Mouse (Mus musculus) intestine, embryonic 16.5 days (tissue): ENCODE measurements around the gene Hist1h1d. TPM values are rescaled to one million over a fixed set of nuclear protein-coding genes. Genes with fewer than 3 reads are reported as not detected.
"Not testable (repeated sequence)": the region's sequence is repeated elsewhere in the genome, so short reads cannot be mapped to it uniquely, and the experiment has no call there.

ENCODE experiments used
- ATAC-seq: fragments of 200-750 bp; cut with Nextera tagmentation; 2 replicates; pipeline ENCODE4 v1.8.0; 2017; ENCODE audit warnings: moderate TSS enrichment, moderate library complexity
- H3K27ac ChIP-seq: fragments of 300-500 bp; sonication (generic); 2 replicates; pipeline ENCODE4 v1.5.1; 2014; ENCODE audit warnings: mild to moderate bottlenecking, low read length
- H3K27me3 ChIP-seq: fragments of 300-500 bp; sonication (generic); replicated peaks from 2 replicates; pipeline ENCODE4 v1.6.1; 2014; ENCODE audit warnings: low read length, control low read depth, mixed read lengths; ENCODE audit not compliant: control insufficient read depth, insufficient read depth
- H3K36me3 ChIP-seq: fragments of 300-500 bp; sonication (generic); 2 replicates; pipeline ENCODE4 v1.6.1; 2014; ENCODE audit warnings: low read length, control low read depth; ENCODE audit not compliant: control insufficient read depth, insufficient read depth
- H3K4me1 ChIP-seq: fragments of 300-500 bp; sonication (generic); 2 replicates; pipeline ENCODE4 v1.6.1; 2014; ENCODE audit warnings: low read length, control low read depth, mixed read lengths; ENCODE audit not compliant: control insufficient read depth, insufficient read depth
- H3K4me2 ChIP-seq: fragments of 300-500 bp; sonication (generic); 2 replicates; pipeline ENCODE4 v1.6.1; 2014; ENCODE audit warnings: low read depth, low read length, control low read depth
- H3K4me3 ChIP-seq: fragments of 300-500 bp; sonication (generic); 2 replicates; pipeline ENCODE4 v1.5.1; 2014; ENCODE audit warnings: mild to moderate bottlenecking, low read length
- H3K9ac ChIP-seq: fragments of 300-500 bp; sonication (generic); 2 replicates; pipeline ENCODE4 v1.6.1; 2014; ENCODE audit warnings: low read depth, low read length
- H3K9me3 ChIP-seq: fragments of 300-500 bp; sonication (generic); 2 replicates; pipeline ENCODE4 v1.6.1; 2016; ENCODE audit warnings: low read length, control low read depth; ENCODE audit not compliant: control insufficient read depth
- WGBS: fragments of 180-500 bp; shearing (Covaris S2); extraction: QIAGEN DNeasy Blood & Tissue Kit; methylation state at CpG from one replicate; pipeline ENCODE4 v1.1.7; 2014; 5-methylcytosine and 5-hydroxymethylcytosine counted together
- polyA plus RNA-seq: library from polyadenylated mRNA; unstranded; fragments of >200 nt; fragmentation: Nextera tagmentation; extraction: Ambion mirVana; gene quantifications from 2 replicates; pipeline ENCODE4 v1.2.1, GENCODE M21; 2015

The Hist1h1d gene
- polyA plus RNA-seq, 1 experiment from 2014 or later: 0.42 TPM

DNA sequence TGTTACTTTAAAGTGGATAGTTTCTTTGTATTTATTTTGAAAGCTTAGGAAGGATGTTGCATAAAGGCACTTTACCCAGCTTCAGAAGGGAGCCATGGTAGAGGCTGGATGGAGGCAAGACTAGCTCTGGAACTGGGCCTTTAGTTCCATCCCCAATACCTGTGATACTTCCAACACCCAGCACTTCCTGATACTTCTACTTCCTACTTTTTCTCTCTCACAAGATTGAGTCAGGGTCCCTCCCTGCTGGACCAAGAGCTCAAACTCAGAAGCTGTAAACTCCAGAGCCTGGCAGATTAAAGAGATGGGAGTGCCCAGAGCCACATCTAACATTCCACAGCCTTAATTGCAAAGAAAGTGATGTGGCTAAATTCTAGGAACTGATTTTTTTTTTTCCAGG, 31.3 kb downstream of the Hist1h1d start:
- ATAC-seq: no peak
- no peaks in the 10 kb centered on the region for H3K27me3 ChIP-seq
- H3K4me1 ChIP-seq: peaks cover 18% of the 10 kb centered on the region
- H3K4me3 ChIP-seq: peak overlapping the region; percentile 46; the same call in 1 of the 2 replicates
- no peaks in the 10 kb centered on the region for H3K36me3 ChIP-seq
- H3K4me2 ChIP-seq: peak overlapping the region; percentile 66
- H3K9me3 ChIP-seq: no peaks in the 10 kb centered on the region
- H3K27ac ChIP-seq: peak overlapping the region; percentile 96
- H3K9ac ChIP-seq: 0 out of 2 replicates have a peak overlapping the region, but pooled peaks have one; percentile 22

DNA sequence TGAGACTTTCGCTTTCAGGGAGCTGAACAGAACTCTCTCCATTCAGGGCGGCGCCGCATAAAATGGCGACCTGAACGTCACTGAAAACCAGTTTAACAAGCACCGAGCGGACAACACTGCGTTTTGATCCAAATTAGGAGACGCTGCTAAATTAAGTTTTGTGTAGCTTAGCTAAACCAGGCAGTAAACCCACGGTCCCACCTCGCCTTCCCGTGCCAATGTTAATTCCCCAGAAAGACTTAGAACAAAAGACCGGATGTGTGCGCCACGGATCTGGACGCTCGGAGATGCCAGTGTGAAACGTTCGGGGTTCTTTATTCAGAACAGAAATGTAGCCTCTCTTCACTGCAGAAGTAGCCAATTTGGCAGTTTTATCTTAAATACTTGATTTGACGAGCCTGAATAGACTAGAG, 32.0 kb downstream of the Hist1h1d start:
- under 1% methylated on average over 21 of the region's 21 CpGs for WGBS
- Histone ChIP-seq H3K4me2 (peak overlapping the region; percentile 66), H3K4me3 (peak overlapping the region; percentile 46), H3K27me3 (no peaks in the 10 kb centered on the region), H3K4me1 (peaks cover 18% of the 10 kb centered on the region), H3K27ac (peak overlapping the region; percentile 96), H3K9me3 (no peaks in the 10 kb centered on the region), H3K9ac (peak overlapping the region; percentile 68), H3K36me3 (no peaks in the 10 kb centered on the region)
- 0 out of 2 replicates have a peak, but pooled peaks have one; percentile 4 for ATAC-seq

GRCm38 (mm10) chr13:23585442-23586098, 32.5 kb downstream of the Hist1h1d start:
- not testable (repeated sequence) for H3K27me3 ChIP-seq, H3K36me3 ChIP-seq, H3K9me3 ChIP-seq
- under 1% methylated on average over 31 of the region's 36 CpGs for WGBS
- H3K9ac ChIP-seq: peak overlapping the region; percentile 68
- peaks cover 18% of the 10 kb centered on the region for H3K4me1 ChIP-seq
- H3K4me2 ChIP-seq: peak overlapping the region; percentile 66
- H3K27ac ChIP-seq: peak overlapping the region; percentile 96
- peak; percentile 87 for ATAC-seq
- H3K4me3 ChIP-seq: peak overlapping the region; percentile 46

DNA sequence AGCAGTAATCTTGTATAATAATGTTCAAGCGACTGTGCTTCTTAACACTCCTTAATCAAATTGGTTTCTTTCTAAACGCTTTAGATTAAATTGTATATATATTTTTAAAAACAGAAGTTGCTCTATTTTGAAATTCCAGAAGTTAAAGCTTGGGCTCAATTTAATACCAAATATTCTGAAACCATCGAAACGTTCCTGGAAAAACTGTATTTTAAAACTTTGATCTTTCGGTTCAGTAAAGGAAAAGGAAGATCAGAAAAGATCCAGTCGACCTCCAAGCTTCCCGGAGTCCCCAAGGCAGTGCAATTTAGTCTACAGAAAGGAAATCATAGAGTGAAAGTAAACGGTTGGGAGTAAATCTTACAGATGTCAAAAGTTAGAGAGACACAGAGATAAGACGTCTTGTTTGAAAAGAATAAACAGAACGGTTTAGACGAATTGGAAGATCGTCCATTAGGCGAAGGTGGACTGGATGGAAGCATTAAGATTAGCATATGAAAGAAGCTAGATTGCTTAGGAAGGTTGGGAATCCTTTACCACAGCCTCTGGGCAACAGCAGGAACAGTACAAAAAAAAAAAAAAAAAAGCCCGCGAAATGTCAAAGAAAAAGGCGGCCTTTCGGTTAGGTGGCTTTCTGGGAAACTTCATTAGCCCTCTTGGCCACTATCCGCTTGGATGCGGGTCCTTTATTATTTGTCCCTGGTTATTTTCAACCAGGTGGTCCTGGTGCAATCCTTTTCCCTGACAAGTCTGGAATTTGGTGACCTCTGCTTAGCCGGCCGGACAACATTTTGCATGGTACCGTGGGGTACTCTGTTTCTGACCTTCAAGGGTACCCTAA, 33.3 kb downstream of the Hist1h1d start:
- Histone ChIP-seq H3K27me3 (no peaks in the 10 kb centered on the region), H3K4me1 (peaks cover 16% of the 10 kb centered on the region), H3K27ac (peak overlapping the region; percentile 95), H3K9me3 (no peaks in the 10 kb centered on the region), H3K4me3 (peak overlapping the region; percentile 42), H3K36me3 (no peaks in the 10 kb centered on the region), H3K9ac (peak overlapping the region; percentile 64), H3K4me2 (peak overlapping the region; percentile 65)
- no peak for ATAC-seq
- 2% methylated on average over 22 of the region's 22 CpGs for WGBS

DNA sequence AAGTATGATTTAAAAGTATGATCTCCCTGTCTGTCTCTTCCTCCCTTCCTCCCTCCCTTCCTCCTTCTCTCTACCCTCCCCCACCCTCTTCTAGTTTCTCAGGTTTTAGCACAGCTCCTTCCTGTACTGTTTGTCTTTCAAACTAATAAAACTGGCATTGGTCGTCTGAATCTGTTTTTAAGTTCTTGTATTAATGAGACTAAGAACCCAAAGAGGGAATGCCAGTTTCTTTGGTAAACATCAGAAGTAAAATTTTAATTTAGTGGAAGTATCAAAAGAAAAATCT, 33.8 kb downstream of the Hist1h1d start:
- H3K36me3 ChIP-seq: no peaks in the 10 kb centered on the region
- peak overlapping the region; percentile 64 for H3K9ac ChIP-seq
- peak overlapping the region; percentile 65 for H3K4me2 ChIP-seq
- H3K4me1 ChIP-seq: peaks cover 16% of the 10 kb centered on the region
- peak overlapping the region; percentile 95 for H3K27ac ChIP-seq
- H3K9me3 ChIP-seq: no peaks in the 10 kb centered on the region
- no peak for ATAC-seq
- 2% methylated on average over 1 of the region's 1 CpGs for WGBS
- H3K27me3 ChIP-seq: no peaks in the 10 kb centered on the region
- H3K4me3 ChIP-seq: peak overlapping the region; percentile 42

DNA sequence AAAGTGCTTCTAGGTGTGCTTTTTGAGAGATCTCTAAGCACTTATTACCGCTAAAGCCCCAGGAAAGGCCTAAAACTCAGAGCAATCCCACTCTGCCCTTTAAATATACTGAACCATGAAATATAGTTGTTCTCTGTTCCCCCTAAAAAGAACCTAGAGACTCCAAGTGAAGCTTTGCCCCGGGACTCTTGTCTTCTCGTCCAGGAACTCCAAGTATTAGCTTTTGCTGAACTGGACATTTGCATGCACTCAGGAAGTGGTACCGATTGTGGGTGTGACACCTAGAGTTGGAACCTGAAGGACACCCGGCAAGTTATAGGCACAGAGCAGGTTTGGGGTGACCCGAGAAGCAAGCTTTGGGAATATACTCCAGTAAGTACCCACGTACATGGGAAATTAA, 38.1 kb downstream of the Hist1h1d start:
- ATAC-seq: no peak
- 91% methylated on average over 7 of the region's 7 CpGs for WGBS
- Histone ChIP-seq H3K4me3 (no peak overlapping the region), H3K36me3 (no peaks in the 10 kb centered on the region), H3K9me3 (no peaks in the 10 kb centered on the region), H3K4me2 (no peak overlapping the region), H3K27me3 (no peaks in the 10 kb centered on the region), H3K27ac (no peak overlapping the region), H3K9ac (no peak overlapping the region), H3K4me1 (peaks cover 9% of the 10 kb centered on the region; the same call in 1 of the 2 replicates)

- H3K4me2 ChIP-seq, ATAC-seq, H3K4me3 ChIP-seq, H3K27me3 ChIP-seq, H3K9ac ChIP-seq, H3K27ac ChIP-seq, H3K9me3 ChIP-seq, H3K4me1 ChIP-seq, H3K36me3 ChIP-seq: not testable (repeated sequence)
- 79% methylated on average over 7 of the region's 7 CpGs for WGBS
Observed at GRCm38 (mm10) chr13:23591886-23592285, 38.8 kb downstream of the Hist1h1d start.

DNA sequence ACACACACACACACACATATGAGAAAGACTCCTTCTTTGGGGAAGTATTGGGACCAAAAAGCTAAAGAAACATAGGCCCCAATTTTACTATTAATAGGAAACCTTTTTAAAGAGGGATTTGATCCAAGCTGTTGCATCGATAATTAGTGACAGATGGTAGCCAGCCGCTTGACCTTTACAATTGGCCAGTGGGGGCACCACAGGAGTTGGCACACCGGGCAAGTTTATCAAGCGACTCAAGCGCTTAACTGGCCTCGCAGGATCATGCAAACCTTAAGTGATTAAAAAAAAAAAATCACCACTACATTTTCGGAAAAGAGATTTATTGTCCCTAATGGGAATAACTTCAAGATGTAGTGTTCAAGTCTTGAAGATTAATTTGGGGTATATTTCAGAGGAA, 39.6 kb downstream of the Hist1h1d start:
- Histone ChIP-seq H3K27me3 (no peaks in the 10 kb centered on the region), H3K9me3 (no peaks in the 10 kb centered on the region), H3K9ac (no peak overlapping the region), H3K4me1 (peaks cover 5% of the 10 kb centered on the region; the same call in 1 of the 2 replicates), H3K4me2 (no peak overlapping the region), H3K4me3 (no peak overlapping the region), H3K27ac (peak overlapping the region; percentile 48; the same call in 1 of the 2 replicates), H3K36me3 (no peaks in the 10 kb centered on the region)
- WGBS: 83% methylated on average over 7 of the region's 7 CpGs
- ATAC-seq: no peak

DNA sequence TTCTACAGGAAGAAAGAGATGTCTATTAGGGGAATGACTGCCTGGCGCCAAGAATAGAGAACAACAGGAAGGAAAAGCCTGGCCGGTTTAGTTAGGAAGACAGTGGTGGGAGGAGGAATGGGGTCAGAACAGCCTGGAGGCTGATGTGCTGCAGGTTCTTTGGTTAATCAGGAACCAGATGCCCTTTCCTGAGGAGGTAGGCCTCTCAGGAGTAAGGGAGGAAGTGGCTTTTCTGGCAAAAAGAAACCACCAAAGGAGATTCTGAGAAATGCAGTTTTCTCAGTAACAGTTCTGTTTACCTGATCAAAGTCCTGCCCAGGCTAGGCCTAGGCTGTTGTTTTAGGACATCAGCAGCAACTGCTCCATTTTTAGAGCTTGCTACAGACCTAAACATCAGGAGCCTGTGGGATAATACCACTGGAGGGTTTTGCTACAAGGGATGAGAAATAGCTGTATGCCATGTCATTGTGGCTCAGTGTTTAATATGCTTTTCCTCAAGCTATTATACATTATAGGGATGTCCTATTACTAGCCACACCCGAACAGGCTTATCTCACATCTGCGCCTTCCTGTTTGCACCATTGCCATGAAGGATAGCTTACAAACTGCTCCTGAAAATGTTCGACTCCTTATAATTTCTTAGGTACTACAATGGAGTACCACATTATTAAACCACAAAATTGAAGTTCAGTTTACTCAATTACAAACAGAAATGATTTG, 40.1 kb downstream of the Hist1h1d start:
- Histone ChIP-seq H3K36me3 (no peaks in the 10 kb centered on the region), H3K27me3 (no peaks in the 10 kb centered on the region), H3K27ac (peak overlapping the region; percentile 74), H3K4me3 (no peak overlapping the region), H3K4me1 (peaks cover 5% of the 10 kb centered on the region; the same call in 1 of the 2 replicates), H3K9ac (0 out of 2 replicates have a peak overlapping the region, but pooled peaks have one; percentile 37), H3K4me2 (no peak overlapping the region), H3K9me3 (no peaks in the 10 kb centered on the region)
- peak; percentile 72 for ATAC-seq
- 52% methylated on average over 5 of the region's 5 CpGs for WGBS
